Mouse (Mus musculus) kidney, adult 2 months (tissue): ENCODE results near the gene Dnajc28.

Experiments used
- CTCF ChIP-seq: fragments of 200-500 bp; conservative IDR thresholded peaks from 2 replicates; pipeline ENCODE4 v1.5.1; 2011; ENCODE audit warnings: low read depth, mild to moderate bottlenecking, control low read depth, low read length, moderate library complexity, mixed read lengths; ENCODE audit not compliant: insufficient read depth, insufficient read length
- POLR2A ChIP-seq: fragments of 200-500 bp; IDR thresholded peaks from one replicate; pipeline ENCODE4 v1.6.1; 2011; ENCODE audit warnings: low read depth, low read length, control low read depth

DNA sequence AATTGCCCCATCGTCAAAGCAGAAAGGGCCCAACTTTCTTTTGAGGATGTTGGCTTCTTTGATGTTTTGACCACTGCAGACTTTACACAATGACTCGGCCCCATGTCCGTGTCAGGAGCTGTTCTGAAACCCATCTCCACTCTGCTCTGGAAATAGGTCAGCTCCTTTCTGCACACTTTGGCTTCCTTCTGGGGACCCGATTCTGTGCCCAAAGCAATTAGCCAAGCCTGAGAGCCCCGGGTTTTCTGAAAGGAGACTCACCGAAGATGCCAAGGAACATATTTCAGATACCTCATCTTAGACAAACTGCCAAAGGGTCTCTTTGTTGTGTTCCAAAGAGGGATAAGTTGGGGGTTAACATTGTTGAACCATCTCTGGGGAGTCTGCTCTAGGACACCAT lies 4.3 kb downstream of the Dnajc28 start:
- no peak for TF ChIP-seq POLR2A
- no peak for TF ChIP-seq CTCF
